Mouse (Mus musculus) liver, embryonic 14.5 days (tissue): ENCODE measurements around the gene Adap1. TPM values are rescaled to one million over a fixed set of nuclear protein-coding genes. Genes with fewer than 3 reads are reported as not detected.
A peak's percentile ranks its signal among the peaks of the same experiment; 100 is the strongest.

ENCODE experiments used
- ATAC-seq: fragments of 200-750 bp; cut with Nextera tagmentation; 2 replicates; pipeline ENCODE4 v1.8.0; 2017; ENCODE audit warnings: moderate number of reproducible peaks, mild to moderate bottlenecking, moderate library complexity; ENCODE audit not compliant: insufficient read depth
- DNase-seq, 3 experiments: peaks; one replicate each; pipeline ENCODE4 v3.0.0-alpha.2; 2012 to 2013; ENCODE audit warnings: low read depth in 3 of 3, low spot score in 3 of 3
- H3K27ac ChIP-seq: fragments of 300-500 bp; sonication (generic); 2 replicates; pipeline ENCODE4 v1.5.1; 2014; ENCODE audit warnings: moderate library complexity, mild to moderate bottlenecking, control low read depth, inconsistent platforms
- H3K27me3 ChIP-seq: fragments of 300-500 bp; sonication (generic); 2 replicates; pipeline ENCODE4 v1.6.1; 2014; ENCODE audit warnings: mild to moderate bottlenecking, low read length, moderate library complexity; ENCODE audit not compliant: control insufficient read depth, insufficient read depth
- H3K36me3 ChIP-seq: fragments of 300-500 bp; sonication (generic); replicated peaks from 2 replicates; pipeline ENCODE4 v1.6.1; 2014; ENCODE audit warnings: low read depth; ENCODE audit not compliant: control insufficient read depth, insufficient read depth
- H3K4me1 ChIP-seq, 2 experiments: fragments of 200-500 bp in 1 of 2; fragments of 300-500 bp in 1 of 2; sonication (generic) in 1 of 2; replicated peaks; 2 replicates each; pipeline ENCODE4 v1.6.1; 2012 to 2014; ENCODE audit warnings: antibody characterized with exemption in 1 of 2, inconsistent platforms in 1 of 2, low read length in 1 of 2; ENCODE audit not compliant: control insufficient read depth in 2 of 2, insufficient read depth in 2 of 2
- H3K4me2 ChIP-seq: fragments of 300-500 bp; sonication (generic); 2 replicates; pipeline ENCODE4 v1.6.1; 2014; ENCODE audit warnings: low read depth, mild to moderate bottlenecking, control low read depth, moderate library complexity
- H3K4me3 ChIP-seq, 2 experiments: fragments of 200-500 bp in 1 of 2; fragments of 300-500 bp in 1 of 2; sonication (generic) in 1 of 2; 2 replicates each; pipeline ENCODE4 v1.5.1; 2012 to 2014; ENCODE audit warnings: low read depth in 2 of 2, low read length in 2 of 2, mild to moderate bottlenecking in 2 of 2, control low read depth in 1 of 2, inconsistent platforms in 1 of 2, moderate library complexity in 1 of 2; ENCODE audit not compliant: insufficient read depth in 1 of 2
- H3K9ac ChIP-seq: fragments of 300-500 bp; sonication (generic); replicated peaks from 2 replicates; pipeline ENCODE4 v1.6.1; 2014; ENCODE audit warnings: mild to moderate bottlenecking, control low read depth, moderate library complexity
- H3K9me3 ChIP-seq: fragments of 300-500 bp; sonication (generic); 2 replicates; pipeline ENCODE4 v1.6.1; 2016; ENCODE audit warnings: low read length, mixed read lengths; ENCODE audit not compliant: control insufficient read depth
- CTCF ChIP-seq: IDR thresholded peaks from 2 replicates; pipeline ENCODE4 v1.5.1; 2016; ENCODE audit warnings: antibody characterized with exemption, low read depth, control low read depth
- EP300 ChIP-seq: IDR thresholded peaks from 2 replicates; pipeline ENCODE4 v1.6.1; 2016; ENCODE audit warnings: antibody characterized with exemption, low read depth
- WGBS: fragments of 180-500 bp; shearing (Covaris S2); extraction: QIAGEN DNeasy Blood & Tissue Kit; methylation state at CpG from one replicate; pipeline ENCODE4 v1.1.7; 2014; ENCODE audit not compliant: insufficient replicate concordance; 5-methylcytosine and 5-hydroxymethylcytosine counted together
- polyA plus RNA-seq, 2 experiments: library from polyadenylated mRNA; depleted of rRNA in 1 of 2; stranded (reverse) in 1 of 2; unstranded in 1 of 2; fragments of >200 nt; fragmentation: Nextera tagmentation in 1 of 2; extraction: Ambion mirVana in 1 of 2; gene quantifications; 2 replicates each; pipeline versions ENCODE4 v1.2.1 to v1.2.3; 2012 to 2014

The Adap1 gene
- polyA plus RNA-seq, 2 experiments, result 2.2 to 3.0 TPM

DNA sequence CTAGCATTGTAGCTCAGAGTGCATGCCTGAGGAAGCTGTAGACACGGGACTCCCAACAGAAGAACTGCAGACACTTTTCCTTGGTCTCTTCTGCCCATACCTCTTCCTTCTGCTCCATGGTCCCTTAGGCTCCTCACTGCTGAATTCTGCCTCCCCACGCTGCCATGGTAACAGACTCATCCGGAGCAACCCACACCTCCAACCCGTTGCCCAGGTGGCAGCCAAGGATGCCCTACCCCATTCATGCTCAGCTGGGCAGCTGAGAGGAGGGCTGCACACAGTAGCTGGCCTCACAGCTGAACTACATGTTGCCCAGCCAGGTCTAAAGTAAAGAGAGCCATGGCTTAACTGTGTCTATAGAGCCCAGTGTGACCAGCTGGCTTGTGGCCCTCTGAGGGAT is 36.8 kb downstream of the Adap1 start:
- ATAC-seq (no peak), DNase-seq (no peak)
- Histone ChIP-seq H3K36me3 (no peaks in the 10 kb centered on the region), H3K27me3 (no peaks in the 10 kb centered on the region), H3K9me3 (no peaks in the 10 kb centered on the region), H3K9ac (no peak overlapping the region), H3K4me3 (no peak overlapping the region), H3K4me1 (peaks cover 2 to 26% of the 10 kb centered on the region in 2 experiments), H3K4me2 (no peak overlapping the region), H3K27ac (no peak overlapping the region)
- no peak for TF ChIP-seq EP300
- no peak for TF ChIP-seq CTCF
- WGBS, result 73% methylated on average over 4 of the region's 4 CpGs

DNA sequence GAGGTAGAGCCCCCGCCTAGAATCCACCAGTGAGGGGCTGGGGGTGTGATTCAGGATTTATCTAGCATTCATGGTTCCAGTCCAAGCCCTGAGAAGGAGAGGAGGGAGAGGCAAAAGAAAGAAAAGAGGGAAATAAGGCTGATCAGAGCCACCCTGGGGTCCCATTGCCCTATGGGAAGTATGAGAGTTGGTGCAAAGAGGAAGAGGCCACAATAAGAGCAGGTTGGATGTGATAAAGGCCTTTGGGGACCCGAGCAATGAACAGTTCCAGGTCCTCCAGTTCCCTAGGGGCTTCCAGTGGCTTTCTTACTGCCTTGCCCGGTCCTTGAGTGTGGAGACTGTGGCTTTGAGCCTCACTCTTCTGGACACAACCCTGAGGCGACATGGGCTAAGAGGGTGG is 37.6 kb downstream of the Adap1 start:
- DNase-seq, result no peak
- ATAC-seq, result no peak
- H3K36me3 ChIP-seq, result no peaks in the 10 kb centered on the region
- H3K9ac ChIP-seq, result no peak overlapping the region
- H3K27ac ChIP-seq, result no peak overlapping the region; the same call in 1 of the 2 replicates
- H3K4me3 ChIP-seq, result no peak overlapping the region
- WGBS, result 49% methylated on average over 4 of the region's 4 CpGs
- TF ChIP-seq CTCF (no peak), EP300 (no peak)
- H3K4me1 ChIP-seq, result peaks cover 2 to 26% of the 10 kb centered on the region in 2 experiments
- no peaks in the 10 kb centered on the region for H3K9me3 ChIP-seq
- H3K4me2 ChIP-seq, result no peak overlapping the region
- no peaks in the 10 kb centered on the region for H3K27me3 ChIP-seq

DNA sequence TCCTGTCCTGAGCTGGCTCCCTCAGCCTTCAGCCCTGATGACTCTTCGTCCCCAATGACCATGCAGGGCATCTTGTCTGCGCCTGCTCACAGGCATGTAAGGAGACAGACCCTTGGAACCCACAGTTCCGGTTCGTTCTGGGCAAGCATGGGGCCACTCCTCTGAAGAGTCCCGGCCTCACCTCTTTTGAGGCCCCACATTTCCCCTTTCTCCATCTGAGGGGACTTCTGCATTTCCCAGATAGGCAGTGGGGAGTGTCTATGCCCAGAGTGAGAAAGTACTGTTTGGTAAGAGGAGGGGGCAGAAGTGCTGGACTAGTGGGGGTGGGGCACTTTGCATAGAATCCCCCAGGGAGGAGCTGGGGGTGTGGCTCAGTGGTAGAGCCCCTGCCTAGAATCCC is 38.3 kb downstream of the Adap1 start:
- Histone ChIP-seq H3K4me1 (peaks cover 2 to 26% of the 10 kb centered on the region in 2 experiments), H3K4me2 (no peak overlapping the region; the same call in 1 of the 2 replicates), H3K36me3 (no peaks in the 10 kb centered on the region), H3K4me3 (no peak overlapping the region), H3K27me3 (no peaks in the 10 kb centered on the region), H3K9me3 (no peaks in the 10 kb centered on the region), H3K27ac (no peak overlapping the region), H3K9ac (no peak overlapping the region)
- DNase-seq (peak; percentile 26 to 49 (median 38)), ATAC-seq (peak; percentile 68)
- 10% methylated on average over 5 of the region's 5 CpGs for WGBS
- TF ChIP-seq CTCF (no peak), EP300 (no peak)

DNA sequence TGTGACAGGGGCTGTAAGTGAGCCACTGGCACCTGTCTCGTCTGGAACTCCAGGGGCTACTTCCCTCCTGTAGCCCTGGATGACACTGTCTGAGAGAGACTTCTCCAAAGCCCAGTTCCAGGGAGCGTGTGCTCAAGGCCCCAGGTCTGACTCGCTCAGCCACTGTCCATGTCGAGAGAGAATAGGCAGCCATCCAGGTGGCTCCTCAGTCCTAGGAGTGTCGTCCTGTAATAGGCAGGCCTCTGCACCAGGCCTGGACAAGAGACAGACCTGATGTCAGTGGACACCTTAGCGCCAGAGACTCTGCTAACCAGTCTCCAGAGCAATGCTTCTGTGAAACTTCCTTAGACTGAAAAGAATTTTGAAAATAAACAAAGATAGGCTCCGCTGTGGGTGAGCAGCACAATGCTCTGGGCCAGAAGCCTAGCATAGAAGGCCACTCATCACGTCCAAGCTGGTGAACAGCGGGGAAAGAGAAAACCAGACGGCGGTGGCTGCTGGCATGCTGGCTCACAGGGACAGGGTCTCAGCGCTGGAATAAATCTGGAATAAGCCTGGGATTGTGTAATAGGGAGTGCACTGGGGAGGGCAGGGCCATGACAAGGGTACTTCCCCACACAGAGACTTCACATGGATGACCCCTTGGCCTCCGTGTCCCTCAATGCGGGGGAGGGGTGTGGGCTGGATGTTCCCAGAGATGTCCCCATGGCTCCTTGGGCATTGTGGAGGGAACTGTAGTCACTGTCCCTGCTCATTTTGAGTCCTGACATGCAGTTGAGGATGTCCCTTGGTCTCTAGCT is 39.1 kb downstream of the Adap1 start:
- Histone ChIP-seq H3K9ac (no peak overlapping the region), H3K4me2 (no peak overlapping the region), H3K27me3 (no peaks in the 10 kb centered on the region), H3K27ac (no peak overlapping the region), H3K4me3 (no peak overlapping the region), H3K9me3 (no peaks in the 10 kb centered on the region), H3K4me1 (peaks cover 2 to 26% of the 10 kb centered on the region in 2 experiments), H3K36me3 (no peaks in the 10 kb centered on the region)
- ATAC-seq (peak; percentile 17; the same call in 1 of the 2 replicates), DNase-seq (no peak)
- TF ChIP-seq CTCF (no peak), EP300 (no peak)
- WGBS, result 53% methylated on average over 14 of the region's 14 CpGs

DNA sequence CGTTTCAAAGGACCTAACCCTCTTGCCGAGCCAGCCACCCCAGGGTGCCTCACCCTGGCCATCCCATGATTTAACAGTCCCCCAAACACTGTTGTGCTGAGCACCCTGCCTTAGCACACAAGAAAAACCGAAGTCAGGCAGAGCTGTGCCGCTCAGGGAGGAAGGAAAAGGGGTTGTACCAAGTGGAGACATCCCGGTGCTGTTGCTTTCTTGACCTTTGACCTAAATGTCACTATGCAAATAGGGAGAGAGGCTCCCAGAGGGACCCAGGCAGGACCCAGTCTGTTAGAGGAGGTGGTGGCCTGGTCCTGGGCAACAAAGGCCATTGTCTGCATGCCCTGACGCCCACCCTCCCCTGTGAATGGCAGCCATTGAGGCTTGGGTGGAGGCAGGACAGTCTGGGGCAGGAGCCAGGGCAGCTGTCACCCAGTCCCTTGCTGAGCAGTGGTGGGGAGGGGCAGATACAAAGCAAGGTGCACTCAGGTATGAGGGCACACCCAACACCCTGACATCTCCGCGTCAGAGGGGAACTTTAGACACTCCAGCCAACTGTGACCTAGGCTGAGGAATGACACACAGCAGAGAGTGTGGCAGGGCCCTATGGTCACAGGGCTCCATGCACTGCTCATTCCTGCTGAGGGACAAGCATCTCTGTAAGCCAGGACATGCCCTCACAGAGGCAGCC is 39.9 kb downstream of the Adap1 start:
- H3K4me1 ChIP-seq, result peaks cover 2 to 26% of the 10 kb centered on the region in 2 experiments
- DNase-seq (no peak), ATAC-seq (no peak)
- H3K27ac ChIP-seq, result no peak overlapping the region
- WGBS, result 36% methylated on average over 8 of the region's 8 CpGs
- no peak overlapping the region for H3K4me3 ChIP-seq
- no peak for TF ChIP-seq CTCF
- no peak for TF ChIP-seq EP300
- no peak overlapping the region for H3K4me2 ChIP-seq
- no peak overlapping the region for H3K9ac ChIP-seq
- no peaks in the 10 kb centered on the region for H3K36me3 ChIP-seq
- H3K9me3 ChIP-seq, result no peaks in the 10 kb centered on the region
- no peaks in the 10 kb centered on the region for H3K27me3 ChIP-seq
